Mouse (Mus musculus): Measurements from ENCODE around the gene Hypk.

DNA sequence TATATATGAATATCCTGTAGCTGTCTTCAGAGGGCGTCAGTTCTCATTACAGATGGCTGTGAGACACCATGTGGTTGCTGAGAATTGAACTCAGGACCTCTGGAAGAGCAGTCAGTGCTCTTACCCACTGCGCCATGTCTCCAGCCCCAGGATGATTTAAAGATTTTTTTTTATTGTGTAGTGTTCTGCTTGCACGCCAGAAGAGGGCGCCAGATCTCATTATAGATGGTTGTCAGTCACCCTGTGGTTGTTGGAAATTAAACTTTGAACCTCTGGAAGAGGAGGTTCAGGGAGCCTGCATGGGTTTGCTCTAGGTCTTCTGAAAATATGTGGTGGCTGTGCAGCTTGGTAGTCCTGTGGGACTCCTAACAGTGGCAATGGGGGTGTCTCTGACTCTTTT, 44.9 kb upstream of the Hypk start:
- TF ChIP-seq CTCF (IDR thresholded peaks at IDR 0.05; ENCODE audit: control insufficient read depth, insufficient read depth, low read length) (no peak), POLR2A (IDR thresholded peaks at IDR 0.05; ENCODE audit: borderline replicate concordance, control insufficient read depth, low read depth, low read length) (no peak)
